Mouse (Mus musculus): ENCODE results near the gene Rbm17.

GRCm38 (mm10) chr2:11558654-11559053, 45.3 kb downstream of the Rbm17 start:
- TF ChIP-seq CTCF (conservative IDR thresholded peaks at IDR 0.05; ENCODE audit: low read length) (no peak), POU5F1 (IDR thresholded peaks at IDR 0.05; ENCODE audit: borderline replicate concordance, low read length) (no peak)

Measured in E14TG2a.4 (cell line).